Mouse (Mus musculus) liver, postnatal 0 days (tissue): ENCODE data around the gene Fxr1.
"Not testable (repeated sequence)": the region's sequence is repeated elsewhere in the genome, so short reads cannot be mapped to it uniquely, and the experiment has no call there.

ENCODE experiments used
- CTCF ChIP-seq: sonication (generic); IDR thresholded peaks from 2 replicates; pipeline ENCODE4 v1.5.1; 2016; ENCODE audit warnings: antibody characterized with exemption, low read depth
- EP300 ChIP-seq: IDR thresholded peaks from 2 replicates; pipeline ENCODE4 v1.6.1; 2016; ENCODE audit warnings: antibody characterized with exemption, low read depth, mild to moderate bottlenecking

- not testable (repeated sequence) for TF ChIP-seq CTCF, EP300
These were observed 49.2 kb downstream of the Fxr1 start for GRCm38 (mm10) chr3:34068943-34069342.
